Mouse (Mus musculus): ENCODE measurements around the gene Dhx9.
"Not testable (repeated sequence)": the region's sequence is repeated elsewhere in the genome, so short reads cannot be mapped to it uniquely, and the experiment has no call there.

Dhx9 gene

DNA sequence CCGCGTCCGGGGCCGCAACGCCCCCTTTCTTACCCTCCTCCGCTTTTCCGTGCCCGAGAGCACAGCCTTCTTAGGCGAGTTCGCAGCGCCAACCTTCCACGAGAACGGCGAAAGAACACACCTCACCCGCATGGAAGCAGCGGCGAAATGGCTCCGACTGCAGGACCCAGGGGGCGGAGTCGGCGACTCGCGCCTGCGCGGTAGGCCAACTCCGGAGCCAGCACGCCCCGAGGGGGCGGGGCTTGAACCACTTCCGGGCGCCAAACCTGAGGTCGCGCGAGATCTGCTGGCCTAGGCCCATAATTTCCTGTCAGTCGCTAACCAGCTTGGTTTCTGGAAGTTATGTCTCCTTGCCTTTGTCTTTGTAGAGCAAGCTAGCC lies at the start of gene Dhx9:
Dhx9 (minus strand) TSS at position 161 of the 380 bp plus-strand sequence.
- DNase-seq: peak; percentile 97

DNA sequence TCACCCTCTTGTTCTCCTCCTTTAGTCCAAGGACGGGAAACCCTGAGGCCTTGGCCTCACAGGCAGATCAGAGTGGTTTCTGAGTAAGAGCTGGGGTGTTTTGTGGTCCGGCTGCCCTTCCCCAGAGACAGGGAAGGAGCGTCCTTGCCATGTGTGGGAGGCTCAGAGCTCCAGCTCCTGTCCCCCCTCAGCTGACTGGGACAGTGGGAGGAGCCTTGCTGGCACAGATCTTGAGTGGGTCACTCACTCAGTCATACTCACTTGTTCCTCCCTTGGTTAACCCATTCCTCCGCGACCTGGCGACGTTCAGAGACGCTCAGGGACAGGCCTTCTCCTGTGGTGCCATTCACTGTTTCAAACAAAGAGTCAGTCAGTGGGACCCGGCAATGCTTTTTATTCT lies 48.2 kb upstream of the Dhx9 start:
- no peak for DNase-seq

DNA sequence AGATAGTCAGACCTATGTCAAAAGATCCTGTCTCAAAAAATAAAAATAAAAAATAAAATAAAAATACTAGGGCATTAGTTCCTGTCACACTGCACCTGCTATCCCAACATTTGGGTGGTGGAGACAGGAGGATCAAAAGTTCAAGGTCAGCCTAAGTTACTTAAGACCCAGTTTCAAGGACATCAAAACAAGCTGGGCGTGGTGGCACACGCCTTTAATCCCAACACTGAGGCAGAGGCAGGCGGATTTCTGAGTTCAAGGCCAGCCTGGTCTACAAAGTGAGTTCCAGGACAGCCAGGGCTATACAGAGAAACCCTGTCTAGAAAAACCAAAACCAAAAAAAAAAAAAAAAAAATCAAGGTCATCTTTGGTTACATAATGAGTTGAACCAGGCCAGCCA lies 45.4 kb upstream of the Dhx9 start:
- not testable (repeated sequence) for DNase-seq

DNA sequence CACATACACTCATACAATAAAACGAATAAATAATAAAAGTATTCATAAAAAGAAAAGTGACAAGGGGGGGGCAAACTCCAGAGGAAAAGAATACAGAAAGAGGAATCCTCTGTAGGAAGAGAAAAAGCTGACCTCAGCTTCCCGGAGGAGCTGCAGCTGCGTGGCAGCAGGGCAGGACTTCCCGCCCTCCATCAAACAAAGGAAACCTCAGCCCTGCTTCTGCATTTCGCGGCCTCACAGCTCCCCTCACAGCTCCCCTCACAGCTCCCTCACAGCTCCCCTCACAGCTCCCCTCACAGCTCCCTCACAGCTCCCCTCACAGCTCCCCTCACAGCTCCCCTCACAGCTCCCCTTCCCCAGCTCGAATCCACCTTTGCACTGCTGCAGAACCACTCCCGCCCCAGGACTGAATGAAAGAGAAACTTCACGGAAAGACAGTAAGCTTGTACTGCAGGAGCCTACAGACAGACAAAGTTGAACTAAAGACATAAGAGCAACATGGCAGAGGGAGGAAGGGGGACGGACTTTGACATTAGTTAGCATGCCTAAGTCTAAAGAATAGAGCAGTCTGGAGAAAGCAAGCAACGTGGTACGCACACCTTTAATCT lies 44.9 kb upstream of the Dhx9 start:
- DNase-seq: no peak

DNA sequence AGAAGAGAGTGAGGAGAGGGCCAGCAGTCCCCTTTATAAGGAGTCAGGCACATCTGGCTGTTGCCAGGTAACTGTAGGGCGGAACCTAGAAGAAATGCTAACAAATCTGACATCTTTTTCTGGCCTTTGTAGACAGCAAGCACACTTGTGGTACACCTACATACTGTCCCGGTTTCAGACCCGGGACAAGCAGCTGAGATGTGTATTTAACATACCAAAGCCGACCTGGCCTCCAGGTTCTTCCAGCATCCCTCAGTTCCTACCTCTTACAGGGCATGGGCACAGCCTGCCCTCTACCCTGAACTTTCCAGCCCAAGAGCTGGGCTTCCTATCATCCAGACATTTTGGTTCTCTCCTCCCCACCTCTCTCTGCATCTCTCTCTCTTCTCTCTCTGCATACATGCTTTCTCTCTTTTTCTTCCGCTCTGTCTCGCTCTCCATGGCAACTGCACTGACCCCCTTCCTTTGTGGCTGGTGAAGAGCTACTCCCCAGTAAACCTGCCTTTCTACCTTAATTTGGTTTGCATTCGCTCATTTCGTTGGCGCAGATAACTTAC lies 44.3 kb upstream of the Dhx9 start:
- DNase-seq: no peak

DNA sequence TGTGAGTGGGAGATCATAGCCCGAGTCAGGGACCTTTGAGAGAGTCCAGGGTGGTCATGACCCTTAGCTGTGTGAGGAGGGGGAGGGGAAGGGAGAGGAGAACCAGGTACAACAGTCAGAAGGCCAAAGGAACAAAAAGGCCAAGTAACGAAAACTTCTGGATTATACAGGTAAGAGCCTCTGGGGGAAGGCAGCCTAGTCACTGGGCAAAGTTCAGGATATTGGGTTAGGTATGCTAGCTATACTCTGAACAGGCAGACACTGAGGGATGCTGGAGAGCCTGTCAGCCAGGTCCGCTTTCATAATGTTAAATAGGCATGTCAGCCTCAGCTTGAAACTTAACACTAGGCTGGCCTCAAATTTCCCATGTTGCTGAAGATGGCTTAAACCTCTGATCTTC lies 34.7 kb upstream of the Dhx9 start:
- DNase-seq: no peak

DNA sequence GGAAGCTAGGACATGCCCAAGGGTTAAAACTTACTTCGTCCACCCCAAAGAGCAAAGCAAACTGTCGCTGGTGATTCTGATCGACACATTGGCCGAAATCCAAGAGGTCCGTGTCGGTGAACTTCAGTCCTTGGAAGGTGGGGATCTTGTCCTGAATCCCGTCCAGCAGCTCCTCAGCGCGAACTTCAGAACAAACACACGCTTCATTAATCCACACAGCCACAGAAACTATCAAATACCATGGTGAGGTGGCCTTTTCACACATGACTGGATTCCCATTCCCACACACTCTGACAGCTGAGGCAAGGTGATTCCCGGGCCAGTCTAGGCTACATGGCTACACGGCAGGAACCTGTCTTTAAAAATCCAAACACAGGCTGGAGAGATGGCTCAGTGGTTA lies 27.9 kb upstream of the Dhx9 start:
- DNase-seq: no peak

DNA sequence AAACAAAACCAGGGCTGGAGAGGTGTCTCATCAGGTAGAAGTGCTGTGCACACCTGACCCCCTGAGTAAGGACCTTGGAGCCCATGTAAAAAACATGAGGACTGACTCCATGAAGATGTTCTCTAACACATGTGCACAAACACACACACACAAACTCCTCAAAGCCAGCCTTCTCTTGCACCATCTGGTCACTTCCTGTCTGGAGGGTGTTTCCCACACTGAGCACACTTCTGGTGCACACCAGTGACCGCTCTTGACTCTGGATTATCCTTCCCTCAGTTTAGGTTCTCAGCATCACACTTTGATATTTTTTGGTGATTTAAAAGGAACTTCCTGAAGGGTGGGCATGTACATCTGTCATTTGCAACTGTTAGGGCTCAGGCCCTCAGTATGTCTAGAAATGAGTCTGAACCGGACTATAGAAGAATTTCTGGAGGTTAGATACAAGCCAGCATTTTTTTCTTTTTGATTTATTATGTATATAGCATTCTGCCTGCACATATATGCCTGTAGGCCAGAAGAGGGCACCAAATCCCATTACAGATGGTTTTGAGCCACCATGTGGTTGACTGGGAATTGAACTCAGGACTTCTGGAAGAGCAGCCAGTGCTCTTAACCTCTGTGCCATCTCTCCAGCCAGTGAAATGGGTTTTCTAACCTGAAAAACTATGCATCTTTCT lies 23.0 kb upstream of the Dhx9 start:
- DNase-seq: no peak

DNA sequence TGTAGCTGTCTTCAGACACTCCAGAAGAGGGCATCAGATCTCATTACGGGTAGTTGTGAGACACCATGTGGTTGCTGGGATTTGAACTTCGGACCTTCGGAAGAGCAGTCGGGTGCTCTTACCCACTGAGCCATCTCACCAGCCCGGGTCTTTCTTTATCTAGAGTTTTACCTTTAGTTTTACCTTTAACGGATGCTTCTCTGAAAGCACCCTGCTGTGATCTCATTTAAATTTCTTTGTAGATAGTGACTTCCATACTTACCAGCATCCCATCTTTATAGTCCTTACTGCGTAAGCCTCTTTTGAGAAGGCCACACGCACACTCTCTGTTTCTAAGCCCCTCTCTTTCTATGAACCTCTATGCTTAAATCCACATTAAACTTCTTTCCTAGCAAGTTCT lies 22.1 kb upstream of the Dhx9 start:
- DNase-seq: not testable (repeated sequence)

DNA sequence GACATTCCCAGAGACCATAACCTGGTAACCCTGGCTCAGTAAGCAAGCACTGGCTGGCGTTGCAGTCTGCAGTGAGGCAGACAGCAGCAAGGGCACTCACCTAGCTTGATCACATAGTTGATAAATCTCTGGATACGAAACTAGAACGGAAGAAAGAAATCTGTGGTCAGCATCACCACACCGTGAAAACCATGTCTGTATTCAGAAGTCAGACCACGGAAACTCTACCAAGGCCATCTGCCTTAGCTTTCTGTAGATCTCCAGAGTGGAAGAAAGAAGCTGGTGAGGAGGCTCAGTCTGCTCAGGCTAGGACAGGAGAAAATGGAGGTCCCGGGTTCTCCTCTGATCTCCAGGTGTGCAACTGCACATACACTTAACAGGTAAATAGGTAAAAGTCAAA lies 21.6 kb upstream of the Dhx9 start:
- no peak for DNase-seq

DNA sequence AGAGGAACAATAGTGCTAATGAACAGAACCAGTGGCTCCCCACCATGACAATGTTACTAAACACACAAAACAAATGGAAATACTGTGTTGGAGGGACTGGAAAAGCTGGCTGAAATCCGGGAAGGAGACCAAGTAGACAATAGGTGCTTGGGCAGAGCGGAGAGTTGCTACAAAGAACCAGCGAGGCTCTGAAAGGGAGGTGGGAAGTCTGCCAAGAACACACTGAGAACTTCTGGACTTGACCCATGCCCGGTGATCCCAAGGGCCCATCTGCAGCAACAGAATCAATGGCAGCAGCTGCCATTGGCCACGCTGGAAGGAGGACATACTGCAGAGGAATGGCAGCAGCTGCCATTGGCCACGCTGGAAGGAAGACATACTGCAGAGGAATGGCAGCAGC lies 18.8 kb upstream of the Dhx9 start:
- DNase-seq: peak; percentile 35

DNA sequence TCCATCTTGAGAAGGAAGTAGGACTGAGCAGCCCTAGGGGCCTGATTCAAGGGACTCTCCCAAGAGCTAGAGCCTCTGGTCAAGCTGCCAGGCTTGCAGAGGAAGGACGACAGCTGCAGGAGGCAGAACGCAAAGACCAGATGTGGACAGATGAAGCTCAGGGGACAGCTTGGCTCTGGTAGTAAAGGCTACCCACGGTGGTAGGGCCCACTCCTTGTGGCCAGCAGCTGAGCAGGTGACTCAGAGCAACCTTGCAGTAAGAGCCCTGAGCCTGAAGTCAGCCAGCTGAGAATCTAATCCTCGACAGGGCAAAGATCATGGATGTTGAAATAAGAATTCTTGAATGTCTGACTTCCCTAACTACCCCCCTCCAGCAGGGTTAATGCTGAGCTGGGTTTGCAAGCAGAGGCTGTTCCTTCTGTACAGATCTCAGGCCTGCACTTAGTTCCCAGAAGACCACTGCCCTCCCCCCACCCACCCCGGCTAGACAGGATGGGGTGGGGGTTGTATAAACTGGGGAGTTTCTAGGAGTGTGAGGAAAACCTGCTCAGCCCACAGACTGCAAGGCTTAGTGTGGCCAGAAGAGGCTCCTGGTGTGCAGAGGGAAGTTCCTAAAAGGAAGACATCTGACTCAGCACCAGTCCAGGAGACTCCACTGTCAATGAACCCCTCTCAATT lies 14.3 kb upstream of the Dhx9 start:
- DNase-seq: no peak

DNA sequence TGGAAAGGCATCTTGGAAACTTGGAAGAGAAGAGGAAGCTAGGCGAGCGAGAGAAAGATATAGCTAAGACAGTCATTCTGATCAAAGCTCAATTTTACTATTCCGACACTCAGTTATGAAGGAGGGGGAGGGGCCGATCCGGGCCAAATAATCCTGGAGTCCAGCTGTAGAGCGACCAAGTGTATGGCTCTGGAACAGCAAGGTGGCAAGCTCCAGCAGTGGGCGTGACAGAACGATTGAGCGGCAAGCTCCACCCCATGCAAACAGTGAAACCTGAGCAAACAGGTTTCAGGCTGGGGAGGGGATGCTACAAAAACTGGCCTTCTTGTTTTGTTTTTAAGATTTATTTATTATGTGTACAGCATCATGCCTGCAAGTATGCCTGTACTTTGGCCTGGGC lies 12.6 kb upstream of the Dhx9 start:
- no peak for DNase-seq

DNA sequence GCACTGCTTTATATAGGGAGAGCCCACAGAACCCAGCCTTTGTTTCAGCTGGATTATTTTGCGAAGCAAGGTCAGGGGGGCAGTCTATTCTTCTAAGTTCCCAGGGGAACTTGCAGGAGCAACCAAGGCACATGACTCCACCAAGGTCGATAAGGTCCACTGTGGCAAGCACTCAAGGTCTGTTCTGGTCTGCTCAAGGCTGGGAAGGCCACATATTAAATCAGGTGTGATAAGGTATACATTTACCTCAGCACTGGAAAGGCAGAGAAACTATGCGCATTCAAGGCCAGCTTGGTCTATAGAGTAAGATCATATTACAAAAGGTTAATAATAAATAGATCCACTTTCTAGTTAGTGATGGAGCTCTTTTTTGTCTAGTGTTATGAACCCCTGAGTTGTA lies 8.6 kb upstream of the Dhx9 start:
- no peak for DNase-seq

DNA sequence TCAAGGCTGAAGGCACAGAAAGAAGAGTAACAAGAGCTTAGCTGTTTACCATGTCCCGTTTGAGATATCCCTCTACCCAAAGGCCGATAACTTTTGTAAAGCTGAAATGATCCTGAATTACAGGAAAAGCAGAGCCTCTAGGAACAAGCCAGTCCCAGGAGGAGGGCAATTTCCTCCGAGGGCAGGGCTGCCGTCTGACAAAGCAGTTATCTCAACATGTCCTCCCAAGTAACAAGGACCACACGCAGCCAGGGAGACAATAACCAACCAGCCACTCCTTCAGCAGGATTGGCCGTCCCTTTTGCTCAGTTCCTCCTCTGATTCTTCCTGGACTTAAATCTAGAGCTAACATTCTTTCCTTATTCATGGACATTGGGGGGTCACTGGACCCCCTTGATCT lies 6.5 kb upstream of the Dhx9 start:
- no peak for DNase-seq

DNA sequence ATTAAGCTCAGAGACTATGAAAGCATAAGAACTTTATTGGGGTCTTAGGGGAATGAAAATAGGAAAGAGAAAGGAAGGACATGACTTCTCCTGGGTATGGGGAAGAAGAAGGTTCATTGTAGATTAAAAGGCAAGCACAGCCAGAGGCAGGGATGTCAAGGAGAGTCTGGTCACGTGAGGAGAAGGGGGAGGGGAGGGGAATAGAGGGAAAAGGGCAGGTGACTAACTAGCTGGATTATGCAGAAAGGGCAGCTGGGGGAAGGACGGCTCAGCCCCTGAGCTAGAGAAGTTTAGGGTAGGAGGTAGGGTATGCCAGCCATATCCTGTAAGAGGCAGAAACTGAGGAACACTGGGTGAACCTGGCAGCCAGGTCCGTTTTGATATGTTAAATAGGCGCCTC lies 5.9 kb upstream of the Dhx9 start:
- DNase-seq: no peak

DNA sequence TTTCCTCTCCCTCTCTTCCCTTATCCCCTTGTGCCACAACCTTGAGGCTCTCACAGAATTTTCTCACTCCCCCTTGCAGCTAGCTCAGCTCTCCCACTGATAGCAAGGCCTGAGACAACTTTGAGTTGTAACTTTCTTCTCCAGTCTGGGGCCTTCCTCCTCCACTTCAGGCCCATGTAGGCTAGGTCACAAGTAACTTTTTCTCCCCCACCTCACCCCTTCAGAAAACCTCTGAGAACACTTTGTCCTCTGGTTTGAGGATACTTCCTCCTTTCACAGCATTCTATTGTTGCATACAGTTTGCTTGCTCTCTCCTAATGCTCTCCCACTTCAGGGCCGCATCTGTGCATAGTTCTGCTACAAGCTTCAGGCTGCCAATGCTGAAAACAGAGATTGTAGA lies 4.4 kb upstream of the Dhx9 start:
- DNase-seq: no peak

DNA sequence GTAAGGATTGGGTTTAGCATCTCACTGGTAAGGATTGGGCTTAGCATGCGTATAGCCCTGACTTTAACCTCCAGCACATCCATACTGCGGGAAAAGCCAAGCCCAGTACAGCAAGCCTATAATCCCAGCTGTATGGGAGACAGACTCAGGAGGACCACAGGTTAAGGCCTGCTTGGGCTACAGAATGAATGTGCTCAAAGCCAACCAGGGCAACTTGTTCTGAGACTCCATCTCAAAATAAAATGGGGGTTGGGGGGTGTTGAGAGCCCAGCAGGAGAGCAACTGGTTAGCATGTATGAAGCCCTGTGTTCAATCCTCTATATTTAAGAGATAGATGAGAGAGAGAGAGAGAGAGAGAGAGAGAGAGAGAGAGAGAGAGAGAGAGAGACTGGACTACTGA lies 3.9 kb upstream of the Dhx9 start:
- no peak for DNase-seq

DNA sequence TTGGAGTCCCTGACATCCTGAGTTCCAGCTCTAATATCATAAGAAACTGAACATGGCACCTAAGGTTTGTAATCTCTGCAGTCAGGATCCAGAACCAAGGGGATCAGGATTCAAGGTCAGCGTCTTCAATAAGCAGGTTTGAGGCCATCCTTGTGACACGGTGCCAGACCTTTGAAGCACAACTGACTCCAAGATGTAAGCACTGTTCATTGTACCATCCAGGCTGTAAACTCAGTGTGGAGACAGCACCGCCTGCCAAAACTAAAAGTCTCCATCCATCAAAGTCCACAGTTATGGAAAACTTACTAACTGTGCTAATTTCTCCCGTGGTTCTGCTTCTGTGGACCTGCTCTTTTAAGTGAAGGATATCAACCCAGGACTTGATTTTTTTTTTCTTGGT lies 2.5 kb upstream of the Dhx9 start:
- no peak for DNase-seq

DNA sequence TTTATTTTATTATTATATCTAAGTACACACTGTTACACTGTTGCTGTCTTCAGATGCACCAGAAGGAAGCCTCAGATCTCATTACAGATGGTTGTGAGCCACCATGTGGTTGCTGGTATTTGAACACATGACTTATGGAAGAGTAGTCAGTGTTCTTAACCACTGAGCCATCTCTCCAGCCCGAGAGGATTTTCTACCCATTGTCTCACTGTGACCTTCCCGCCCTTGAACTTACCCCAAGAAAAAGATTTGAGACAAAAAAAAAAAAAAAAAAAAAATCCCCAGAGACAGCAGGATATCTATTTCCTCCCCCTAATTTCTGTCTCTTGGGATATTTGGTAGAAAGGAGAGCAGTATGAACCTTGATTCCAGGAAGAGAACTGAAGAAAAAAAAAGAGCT lies 2.1 kb upstream of the Dhx9 start:
- no peak for DNase-seq

DNA sequence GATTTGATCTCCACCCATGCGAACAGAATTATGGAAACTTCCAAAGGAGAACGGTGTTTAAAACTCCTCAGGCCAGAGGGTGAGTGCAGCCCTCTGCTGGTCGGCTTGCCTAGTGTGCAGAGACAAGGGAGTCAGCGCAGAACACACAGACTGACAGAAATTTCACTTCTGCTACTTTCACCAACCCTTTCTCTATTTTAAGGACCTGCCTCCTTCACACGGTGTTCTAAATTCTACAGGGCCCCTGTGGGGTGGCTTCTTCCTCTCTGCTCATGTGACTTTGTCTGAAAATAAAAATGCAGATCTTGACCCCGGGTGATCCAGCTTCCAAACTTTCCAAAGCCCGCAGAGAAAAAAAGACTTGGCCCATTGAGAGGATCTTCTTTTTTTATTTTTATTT lies 1.7 kb upstream of the Dhx9 start:
- DNase-seq: peak; percentile 10

DNA sequence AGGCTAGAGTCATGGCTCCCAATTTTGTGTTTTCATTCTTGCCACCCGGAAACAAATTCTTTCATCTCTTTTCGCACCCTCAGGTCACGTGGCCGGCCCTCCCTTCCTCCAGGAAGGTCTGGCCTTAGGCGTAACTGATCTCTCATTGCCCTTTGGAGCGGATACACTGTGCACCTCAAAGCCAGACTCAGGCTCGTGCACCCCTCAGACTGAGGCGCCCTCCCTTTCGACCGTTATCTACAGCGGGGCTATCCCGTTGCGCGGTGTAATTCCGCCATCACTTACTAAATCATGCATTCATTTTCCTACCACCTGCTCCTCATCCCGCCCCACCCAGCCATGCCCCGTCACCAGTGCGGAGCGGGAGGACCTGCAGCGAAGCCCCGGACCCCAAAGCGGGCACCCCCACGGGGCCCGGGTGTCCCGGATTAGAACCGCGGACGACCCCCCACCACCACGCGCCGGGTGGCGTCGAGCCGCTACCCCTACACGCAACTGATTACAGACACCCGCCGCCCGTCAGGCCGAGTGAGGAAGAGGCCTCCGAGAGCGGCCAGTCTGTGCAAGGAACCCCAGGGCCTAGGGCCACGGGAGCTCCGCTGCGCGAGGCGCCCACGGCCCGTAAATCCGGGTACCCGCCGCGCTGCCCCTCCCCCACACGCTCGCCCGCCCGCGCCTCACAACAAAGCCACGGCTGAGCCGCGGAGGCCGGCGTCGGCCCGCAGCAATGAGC lies 527 bp downstream of the Dhx9 start:
- DNase-seq: no peak

DNA sequence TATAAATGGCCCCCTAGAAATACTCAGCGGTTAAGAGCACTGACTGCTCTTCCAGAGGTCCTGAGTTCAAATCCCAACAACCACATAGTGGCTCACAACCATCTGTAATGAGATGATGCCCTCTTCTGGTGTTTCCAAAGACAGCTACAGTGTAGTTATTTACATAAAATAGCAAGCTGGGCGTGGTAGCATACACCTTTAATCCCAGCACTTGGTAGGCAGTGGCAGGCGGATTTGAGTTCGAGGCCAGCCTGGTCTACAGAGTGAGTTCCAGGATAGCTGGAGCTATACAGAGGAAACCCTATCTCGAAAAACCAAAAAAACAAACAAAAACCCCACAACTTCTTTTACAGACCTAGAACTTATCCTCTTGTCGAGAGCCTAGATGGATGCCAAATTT lies 1.3 kb downstream of the Dhx9 start:
- DNase-seq: peak; percentile 10

All from cerebellum, adult 11-12 months (tissue).